Mouse (Mus musculus) heart, embryonic 14.5 days (tissue): ENCODE data around the gene Ddx20. TPM values are rescaled to one million over a fixed set of nuclear protein-coding genes. Genes with fewer than 3 reads are reported as not detected.

Experiments used
- ATAC-seq: fragments of 200-750 bp; cut with Nextera tagmentation; 2 replicates; pipeline ENCODE4 v1.8.0; 2017; ENCODE audit warnings: low read depth, moderate TSS enrichment; ENCODE audit not compliant: insufficient number of reproducible peaks, insufficient read depth, low FRiP score
- H3K27ac ChIP-seq, 2 experiments: fragments of 200-500 bp in 1 of 2; fragments of 300-500 bp in 1 of 2; sonication (generic) in 1 of 2; replicated peaks in 1 of 2; 2 replicates each; pipeline ENCODE4 v1.5.1; 2012 to 2014; ENCODE audit warnings: low read depth in 2 of 2, low read length in 2 of 2, control low read depth in 1 of 2, mild to moderate bottlenecking in 1 of 2, mixed read lengths in 1 of 2; ENCODE audit not compliant: control insufficient read depth in 1 of 2, insufficient read depth in 1 of 2
- H3K27me3 ChIP-seq: fragments of 300-500 bp; sonication (generic); 2 replicates; pipeline ENCODE4 v1.6.1; 2014; ENCODE audit warnings: mild to moderate bottlenecking, low read length, control low read depth; ENCODE audit not compliant: control insufficient read depth, insufficient read depth
- H3K36me3 ChIP-seq: fragments of 300-500 bp; sonication (generic); 2 replicates; pipeline ENCODE4 v1.6.1; 2014; ENCODE audit warnings: mild to moderate bottlenecking, control low read depth, low read length, mixed read lengths; ENCODE audit not compliant: control insufficient read depth, insufficient read depth
- H3K4me1 ChIP-seq, 2 experiments: fragments of 200-500 bp in 1 of 2; fragments of 300-500 bp in 1 of 2; sonication (generic) in 1 of 2; 2 replicates each; pipeline ENCODE4 v1.6.1; 2012 to 2014; ENCODE audit warnings: low read length in 2 of 2, control low read depth in 1 of 2, mixed read lengths in 1 of 2; ENCODE audit not compliant: control insufficient read depth in 2 of 2, insufficient read depth in 2 of 2
- H3K4me2 ChIP-seq: fragments of 300-500 bp; sonication (generic); 2 replicates; pipeline ENCODE4 v1.6.1; 2014; ENCODE audit warnings: mild to moderate bottlenecking, low read length
- H3K4me3 ChIP-seq, 2 experiments: fragments of 200-500 bp in 1 of 2; fragments of 300-500 bp in 1 of 2; sonication (generic) in 1 of 2; 2 replicates each; pipeline ENCODE4 v1.5.1; 2012 to 2014; ENCODE audit warnings: low read length in 2 of 2, mild to moderate bottlenecking in 2 of 2, control low read depth in 1 of 2, low read depth in 1 of 2, moderate library complexity in 1 of 2; ENCODE audit not compliant: control insufficient read depth in 1 of 2, insufficient read depth in 1 of 2
- H3K9ac ChIP-seq: fragments of 300-500 bp; sonication (generic); 2 replicates; pipeline ENCODE4 v1.6.1; 2014; ENCODE audit warnings: mild to moderate bottlenecking, low read length
- H3K9me3 ChIP-seq: fragments of 300-500 bp; sonication (generic); 2 replicates; pipeline ENCODE4 v1.6.1; 2016; ENCODE audit warnings: low read length, control low read depth; ENCODE audit not compliant: control insufficient read depth
- WGBS: fragments of 180-500 bp; shearing (Covaris S2); extraction: QIAGEN DNeasy Blood & Tissue Kit; methylation state at CpG from one replicate; pipeline ENCODE4 v1.1.7; 2014; 5-methylcytosine and 5-hydroxymethylcytosine counted together
- polyA plus RNA-seq: library from polyadenylated mRNA; unstranded; fragments of >200 nt; fragmentation: Nextera tagmentation; extraction: Ambion mirVana; gene quantifications from 2 replicates; pipeline ENCODE4 v1.2.1, GENCODE M21; 2014

The Ddx20 gene
- polyA plus RNA-seq, 1 experiment from 2014 or later = 20.2 TPM

DNA sequence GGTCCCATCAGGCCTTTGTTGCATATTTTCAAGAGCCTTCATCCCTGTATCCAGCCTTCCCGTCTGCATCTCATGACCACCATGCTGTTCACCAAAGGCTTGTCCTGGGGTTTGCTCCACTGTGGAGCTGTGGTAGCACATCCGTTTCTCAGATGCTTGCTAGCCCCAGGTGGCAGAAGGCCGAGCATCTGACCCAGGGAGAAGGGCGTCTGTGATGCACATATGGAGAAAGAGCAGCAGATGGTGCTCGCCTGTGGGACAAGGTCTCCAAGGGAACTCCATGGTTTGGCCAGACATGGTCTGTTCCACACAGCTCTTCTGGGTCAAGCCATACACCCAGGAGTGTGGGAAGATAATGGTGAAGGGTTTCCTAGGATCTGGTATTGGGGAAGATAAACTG lies 43.8 kb downstream of the Ddx20 start:
- 76% methylated on average over 5 of the region's 5 CpGs for WGBS
- Histone ChIP-seq H3K9me3 (no peaks in the 10 kb centered on the region), H3K4me1 (no peaks in the 10 kb centered on the region; a peak in 1 of 4 replicates), H3K9ac (no peak overlapping the region), H3K4me3 (no peak overlapping the region), H3K27me3 (no peaks in the 10 kb centered on the region), H3K4me2 (no peak overlapping the region), H3K27ac (no peak overlapping the region), H3K36me3 (no peaks in the 10 kb centered on the region)
- ATAC-seq = no peak

DNA sequence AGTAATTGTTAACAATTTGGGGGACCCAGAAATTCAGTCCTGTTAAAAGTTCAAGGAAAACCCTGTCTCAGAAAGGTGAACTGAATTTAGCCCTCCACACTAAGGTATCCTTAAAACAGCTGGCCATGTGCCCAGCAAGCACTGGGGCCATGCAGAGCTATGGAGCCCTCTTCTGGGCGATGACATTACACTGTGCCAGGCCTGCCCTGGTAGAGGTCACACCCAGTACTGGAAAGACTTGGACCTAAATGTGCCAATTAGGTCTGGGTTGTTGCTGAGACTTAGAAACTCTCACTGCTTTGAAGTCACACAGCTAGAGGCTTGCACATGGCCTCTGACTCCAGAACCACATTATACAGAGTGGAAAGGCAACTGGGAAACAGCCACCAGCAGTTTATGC lies 45.2 kb downstream of the Ddx20 start:
- 23% methylated on average over 1 of the region's 1 CpGs for WGBS
- no peak for ATAC-seq
- H3K4me1 ChIP-seq = no peaks in the 10 kb centered on the region; a peak in 1 of 4 replicates

DNA sequence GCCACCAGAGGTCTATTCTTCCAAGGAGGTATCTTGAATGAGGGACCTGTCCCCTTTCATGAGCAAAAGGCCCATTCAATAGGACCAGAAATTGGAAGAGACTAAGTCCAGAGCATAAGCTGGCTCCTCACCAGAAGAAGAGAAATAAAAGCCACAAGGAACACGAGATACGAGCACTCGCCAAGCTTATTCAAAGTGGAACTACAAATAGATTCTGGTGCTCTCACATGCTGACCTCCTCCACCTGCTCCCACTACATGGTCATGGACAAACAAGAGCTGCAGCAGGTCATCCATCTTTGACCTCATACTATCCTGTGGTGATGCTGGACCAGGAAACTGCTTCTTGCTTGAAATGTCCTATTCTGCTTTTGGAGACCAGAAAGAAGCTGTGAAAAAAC lies 54.4 kb downstream of the Ddx20 start:
- Histone ChIP-seq H3K9me3 (no peaks in the 10 kb centered on the region), H3K4me1 (peaks cover 2 to 9% of the 10 kb centered on the region in 2 experiments; a peak in 2 of 4 replicates), H3K4me2 (no peak overlapping the region), H3K36me3 (no peaks in the 10 kb centered on the region), H3K4me3 (no peak overlapping the region), H3K27me3 (no peaks in the 10 kb centered on the region), H3K27ac (no peak overlapping the region), H3K9ac (no peak overlapping the region)
- ATAC-seq = no peak
- WGBS = 80% methylated on average over 3 of the region's 3 CpGs

More for the DNA sequence above, 45.2 kb downstream of the Ddx20 start:
- H3K9me3 ChIP-seq = no peaks in the 10 kb centered on the region
- no peaks in the 10 kb centered on the region for H3K36me3 ChIP-seq
- no peak overlapping the region for H3K9ac ChIP-seq
- no peak overlapping the region for H3K27ac ChIP-seq
- no peak overlapping the region for H3K4me3 ChIP-seq
- no peak overlapping the region for H3K4me2 ChIP-seq
- H3K27me3 ChIP-seq = no peaks in the 10 kb centered on the region

DNA sequence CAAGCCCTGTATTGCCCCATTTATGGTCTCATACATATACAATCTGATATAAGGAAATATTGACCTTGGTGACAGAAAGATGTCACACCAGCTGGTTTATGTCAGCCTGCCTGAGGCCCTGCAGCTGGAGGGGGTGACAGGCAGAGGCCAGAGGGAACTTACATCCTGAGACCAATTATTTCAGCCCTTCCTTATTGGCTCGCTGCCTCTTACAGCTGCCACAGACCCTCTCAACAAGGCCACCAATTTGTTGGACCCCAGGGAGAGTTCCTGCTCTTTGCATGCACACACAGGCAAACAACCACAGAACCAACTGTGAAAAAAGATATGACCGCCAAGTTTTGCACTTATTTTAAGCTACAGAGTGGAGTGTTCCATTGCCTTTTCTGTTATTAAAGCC lies 55.1 kb downstream of the Ddx20 start:
- Histone ChIP-seq H3K27ac (no peak overlapping the region), H3K36me3 (no peaks in the 10 kb centered on the region), H3K27me3 (no peaks in the 10 kb centered on the region), H3K4me2 (no peak overlapping the region), H3K9ac (no peak overlapping the region), H3K4me1 (peaks cover 2 to 9% of the 10 kb centered on the region in 2 experiments; a peak in 2 of 4 replicates), H3K9me3 (no peaks in the 10 kb centered on the region), H3K4me3 (no peak overlapping the region)
- ATAC-seq = no peak
- whole genome bisulfite sequencing = 33% methylated on average over 2 of the region's 2 CpGs

Other genes starting within 250 kb of the Ddx20 start
- gene Kcnd3, start 235.2 kb downstream of the Ddx20 start, polyA plus RNA-seq = 0.49 and 0.91 TPM in 2 replicates
- gene Inka2, start 17.0 kb upstream of the Ddx20 start, polyA plus RNA-seq = 1.2 and 1.7 TPM in 2 replicates
- gene Rap1a, start 113.8 kb upstream of the Ddx20 start, polyA plus RNA-seq = 66.9 and 77.3 TPM in 2 replicates
- gene Adora3, start 183.3 kb upstream of the Ddx20 start, polyA plus RNA-seq = not detected in 2 replicates
- 0.26 and 0.41 TPM in 2 replicates for gene Tmigd3, start 183.3 kb upstream of the Ddx20 start, polyA plus RNA-seq
- 1.5 and 1.8 TPM in 2 replicates for gene I830077J02Rik, start 245.1 kb upstream of the Ddx20 start, polyA plus RNA-seq